Mouse (Mus musculus) testis, adult 2 months (tissue): Measurements from ENCODE around the gene Fbxl12.

ENCODE experiments used
- CTCF ChIP-seq: fragments of 200-500 bp; IDR thresholded peaks from 2 replicates; pipeline ENCODE4 v1.5.1; 2012; ENCODE audit warnings: low read depth, mild to moderate bottlenecking, inconsistent platforms, low read length, moderate library complexity; ENCODE audit not compliant: control insufficient read depth, insufficient read depth, insufficient replicate concordance
- POLR2A ChIP-seq: fragments of 200-500 bp; IDR thresholded peaks from 2 replicates; pipeline ENCODE4 v1.6.1; 2012; ENCODE audit warnings: low read depth, mild to moderate bottlenecking, inconsistent platforms, low read length, moderate library complexity; ENCODE audit not compliant: control insufficient read depth

DNA sequence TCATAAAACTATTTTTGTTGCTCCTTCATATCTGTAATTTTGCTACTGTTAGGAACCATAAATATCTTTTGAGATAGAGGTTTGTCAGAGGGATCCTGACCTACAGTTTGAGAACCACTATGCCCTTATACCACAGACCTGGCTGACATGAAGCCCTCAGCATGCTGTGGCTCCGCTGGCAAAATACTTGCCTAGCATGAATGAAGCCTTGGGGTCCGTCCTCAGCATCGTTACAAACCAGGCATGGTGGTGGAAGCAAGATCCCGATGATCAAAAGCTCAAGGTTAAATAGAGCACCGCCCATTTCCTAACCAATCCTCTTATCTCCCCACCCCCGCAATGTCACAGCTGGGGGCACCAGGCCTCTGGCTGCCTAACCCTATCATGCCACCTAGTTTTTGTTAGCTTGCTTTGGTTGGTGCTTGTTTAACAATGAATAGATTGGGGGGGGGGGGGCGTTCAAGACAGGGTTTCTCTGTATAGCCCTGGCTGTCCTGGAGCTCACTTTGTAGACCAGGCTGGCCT lies 22.0 kb upstream of the Fbxl12 start:
- TF ChIP-seq POLR2A (no peak), CTCF (no peak)
